Mouse (Mus musculus) megakaryocyte-erythroid progenitor cell, adult 5-6 weeks (primary cell): ENCODE measurements at regions not wholly inside any gene's neighbourhood (a gene's known extent, or its start where the extent isn't known, plus 50 kb on each side); places are given as distances from the start of the nearest gene placed in this dataset.
"Not testable (repeated sequence)": the region's sequence is repeated elsewhere in the genome, so short reads cannot be mapped to it uniquely, and the experiment has no call there.

Experiments used
- ATAC-seq: replicated peaks from 2 replicates; pipeline ENCODE4 v1.8.0; 2016; ENCODE audit warnings: mild to moderate bottlenecking, inconsistent platforms; ENCODE audit not compliant: severe bottlenecking, poor library complexity, low FRiP score, low TSS enrichment

DNA sequence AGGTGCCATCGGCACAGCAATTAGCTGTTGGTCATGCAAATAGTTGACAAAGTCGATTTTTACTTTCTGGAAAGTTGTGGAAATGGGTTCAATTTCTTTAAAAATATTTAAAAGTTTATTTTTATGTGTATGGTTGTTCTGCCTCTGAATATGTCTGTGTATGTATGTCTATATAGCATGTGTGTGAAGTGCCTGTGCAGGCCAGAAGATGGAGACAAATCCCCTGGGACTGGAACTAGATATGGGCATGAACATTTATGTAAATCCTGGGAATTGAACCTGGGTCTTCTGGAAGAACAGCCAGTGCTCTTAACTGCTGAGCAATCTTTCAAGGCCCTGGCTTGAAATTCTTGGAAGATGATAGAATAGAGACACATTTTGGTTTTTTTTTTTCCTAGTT is 140.0 kb downstream of the Lyplal1 start:
- ATAC-seq: no peak

DNA sequence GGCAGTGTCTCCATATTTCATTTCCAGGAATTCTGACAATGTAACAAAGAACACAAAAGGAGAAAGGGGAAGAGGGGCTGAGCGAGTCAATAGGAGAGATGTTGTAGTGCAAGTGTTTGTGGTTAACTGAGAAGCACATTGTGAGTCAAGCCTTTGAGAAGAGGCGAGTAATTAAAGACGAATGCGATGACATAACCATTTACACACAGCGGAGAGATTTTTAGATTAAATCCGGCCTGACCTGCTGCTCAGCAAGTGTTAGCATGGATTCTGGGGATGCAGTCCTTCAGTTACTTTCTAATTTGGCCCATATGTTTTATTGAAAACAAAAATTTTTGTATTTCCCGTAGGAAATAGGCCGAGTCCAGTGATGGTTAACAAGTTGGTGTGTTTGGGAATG is 127.7 kb downstream of the Lyplal1 start:
- no peak for ATAC-seq

DNA sequence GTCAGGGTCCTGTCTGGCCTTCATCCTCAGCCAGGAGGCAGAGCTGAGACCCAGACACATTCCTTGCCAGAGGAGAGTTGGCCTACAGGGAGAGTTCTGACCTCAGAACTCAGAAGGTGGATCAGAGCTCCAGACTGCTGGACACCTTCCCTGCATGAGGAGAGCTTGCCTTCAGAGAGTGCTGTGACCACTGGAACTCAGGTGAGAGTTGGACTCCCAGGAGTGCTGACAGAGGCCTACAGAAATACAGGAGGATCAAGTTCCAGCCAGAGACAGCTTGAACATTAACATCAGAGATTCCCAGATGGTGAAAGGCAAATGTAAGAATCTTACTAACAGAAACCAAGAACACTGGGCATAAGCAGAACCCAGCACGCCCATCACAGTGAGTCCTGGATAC is 117.0 kb downstream of the Lyplal1 start:
- ATAC-seq: not testable (repeated sequence)

DNA sequence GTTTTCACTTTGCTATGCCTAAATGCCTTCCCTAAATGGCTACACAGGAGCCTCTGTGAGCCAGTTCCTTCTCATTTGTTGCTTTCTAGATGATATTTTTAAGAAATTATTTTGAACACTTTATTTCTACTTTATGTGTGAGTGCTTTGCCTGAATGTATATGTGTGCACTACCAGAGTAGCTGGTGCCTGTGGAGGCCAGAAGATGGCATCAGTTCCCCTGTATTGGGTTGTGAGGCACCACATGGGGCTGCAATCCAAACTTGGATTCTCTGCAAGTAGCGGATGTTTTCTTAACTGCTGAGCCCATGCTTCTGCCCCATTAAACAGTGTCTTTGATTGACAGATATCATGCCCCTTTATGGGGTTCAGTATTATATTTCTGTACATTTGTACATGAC is 103.7 kb downstream of the Lyplal1 start:
- ATAC-seq: no peak

DNA sequence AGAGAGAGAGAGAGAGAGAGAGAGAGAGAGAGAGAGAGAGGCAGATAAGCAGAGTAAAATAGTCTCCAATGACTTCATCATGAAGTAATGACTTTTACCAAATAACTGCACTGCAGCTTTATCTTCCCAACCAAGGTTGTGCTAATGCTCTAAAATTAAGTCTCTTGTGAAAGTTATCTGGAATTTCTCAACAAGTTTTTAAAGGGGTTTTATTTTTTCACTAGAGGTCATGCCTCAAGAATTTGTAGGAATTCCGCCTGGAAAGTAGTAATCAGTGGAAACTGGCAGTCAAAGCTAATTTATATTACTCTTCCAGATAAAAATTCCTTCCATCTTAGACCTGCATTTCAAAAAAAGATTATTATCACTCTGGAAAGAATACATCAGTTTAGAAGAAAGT is 102.9 kb downstream of the Lyplal1 start:
- ATAC-seq: no peak

DNA sequence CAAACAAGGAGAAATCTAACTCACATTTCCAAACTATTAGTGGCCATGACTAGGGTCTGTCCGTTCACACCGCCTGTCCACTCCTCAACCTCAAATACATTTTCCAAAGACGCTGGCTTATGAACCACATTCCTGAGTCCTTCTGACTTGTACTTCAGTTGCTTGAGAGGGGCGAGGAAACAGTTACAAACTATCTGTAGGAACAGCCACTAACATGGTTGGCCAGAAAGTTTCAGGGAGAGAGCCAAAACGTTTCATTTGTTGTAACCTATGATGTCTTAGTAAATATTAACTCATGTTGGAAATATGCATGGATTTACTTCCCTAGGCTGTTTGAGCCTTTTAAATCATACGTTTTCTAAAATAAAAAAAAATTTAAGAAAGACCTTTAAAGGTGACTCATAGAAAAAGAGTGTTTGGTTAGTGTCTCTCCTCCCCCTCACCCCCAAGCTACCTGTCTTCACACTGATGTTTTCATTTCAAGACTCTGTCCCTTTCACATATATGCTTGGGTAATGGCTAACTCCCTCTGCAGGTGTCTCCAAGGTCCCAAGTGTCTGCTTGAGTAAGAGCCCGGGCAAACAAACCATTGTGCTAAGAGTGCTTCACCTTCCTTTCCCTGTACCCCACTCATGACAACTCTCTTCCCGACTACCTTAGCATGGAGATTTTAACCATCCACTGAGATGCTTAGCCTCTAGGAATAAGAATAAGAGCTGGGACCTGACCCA is 101.1 kb downstream of the Lyplal1 start:
- ATAC-seq: no peak

DNA sequence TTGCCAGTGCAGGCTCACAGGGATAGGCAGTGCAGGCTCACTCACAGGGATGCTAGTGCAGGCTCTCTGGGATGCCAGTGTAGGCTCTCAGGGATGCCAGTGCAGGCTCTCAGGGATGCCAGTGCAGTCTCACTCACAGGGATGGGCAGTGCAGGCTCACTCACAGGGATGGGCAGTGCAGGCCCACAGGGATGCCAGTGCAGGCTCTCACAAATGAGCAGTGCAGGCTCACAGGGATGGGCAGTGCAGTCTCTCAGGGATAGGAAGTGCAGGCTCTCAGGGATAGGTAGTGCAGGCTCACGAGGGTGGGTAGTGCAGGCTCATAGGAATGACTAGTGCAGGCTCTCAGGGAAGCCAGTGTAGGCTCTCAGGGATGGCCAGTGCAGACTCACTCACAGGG is 99.6 kb downstream of the Lyplal1 start:
- ATAC-seq: no peak

DNA sequence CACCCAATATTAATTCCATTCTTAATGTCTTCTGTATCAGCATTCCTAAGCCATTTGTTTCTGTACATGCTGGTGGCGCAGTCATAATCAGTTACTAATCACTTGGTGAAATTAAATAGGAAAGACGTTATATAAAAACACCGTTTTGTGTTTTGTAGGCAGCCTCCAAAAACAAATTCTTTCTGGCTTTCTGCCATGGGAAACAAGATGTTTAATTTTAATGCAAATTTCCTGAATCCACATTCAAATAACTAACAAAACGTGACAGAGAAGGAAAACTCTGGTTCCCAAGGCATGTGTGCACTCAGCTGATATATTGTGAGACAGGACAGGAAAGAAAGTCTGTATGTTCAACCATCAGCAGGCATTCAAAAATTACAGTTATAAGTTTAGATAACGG is 97.6 kb downstream of the Lyplal1 start:
- ATAC-seq: no peak

DNA sequence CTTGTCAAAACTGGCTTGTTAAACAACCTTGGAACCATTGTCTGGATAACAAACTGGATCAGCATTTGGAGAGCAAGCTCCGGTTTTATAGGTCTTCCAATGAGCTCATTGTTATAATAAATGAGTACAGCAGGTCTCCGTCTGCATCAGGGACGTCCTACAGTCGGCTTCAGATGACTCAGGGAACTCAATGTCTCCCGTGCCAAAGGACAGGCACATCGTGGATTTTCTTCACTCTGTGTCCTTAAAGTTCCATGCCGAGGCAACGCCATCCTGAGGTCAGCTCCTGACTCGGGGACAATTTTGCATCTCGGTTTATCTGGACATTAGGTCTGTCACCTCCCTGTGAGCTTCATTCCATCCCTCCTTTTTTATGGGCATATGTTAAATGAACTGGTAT is 85.2 kb downstream of the Lyplal1 start:
- ATAC-seq: no peak

DNA sequence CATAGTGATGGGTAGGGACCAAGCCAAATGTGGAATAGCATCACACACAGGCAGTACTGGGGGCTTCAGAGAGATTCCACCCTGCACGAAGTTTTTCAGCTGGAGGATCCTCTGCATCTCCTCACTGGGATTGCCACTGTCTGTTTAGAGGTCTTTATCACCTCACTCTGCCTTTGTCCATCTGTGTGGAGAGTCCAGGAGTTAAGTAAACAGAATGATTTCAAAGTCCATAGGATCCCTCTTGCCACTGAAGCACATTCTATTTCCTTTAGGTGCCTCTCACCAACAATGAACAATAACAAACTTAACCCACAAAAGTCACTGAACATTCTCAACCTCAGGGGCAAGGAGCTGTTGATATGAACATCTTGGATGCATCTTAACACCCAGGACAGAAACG is 82.7 kb downstream of the Lyplal1 start:
- ATAC-seq: no peak
